Mouse (Mus musculus) activated CD4-positive, CD25-positive, alpha-beta regulatory T cell (primary cell): ENCODE measurements around the gene Ccl4. TPM values are rescaled to one million over a fixed set of nuclear protein-coding genes. Genes with fewer than 3 reads are reported as not detected.

Experiments
- polyA plus RNA-seq, 2 experiments: library from polyadenylated mRNA; unstranded; fragments of 100-300 nt; shearing (Covaris generic); gene quantifications; one replicate each; pipeline ENCODE4 v1.2.1; 2017

The Ccl4 gene
- polyA plus RNA-seq, result 10 to 100 TPM; 17.3 to 24.7 TPM

DNA sequence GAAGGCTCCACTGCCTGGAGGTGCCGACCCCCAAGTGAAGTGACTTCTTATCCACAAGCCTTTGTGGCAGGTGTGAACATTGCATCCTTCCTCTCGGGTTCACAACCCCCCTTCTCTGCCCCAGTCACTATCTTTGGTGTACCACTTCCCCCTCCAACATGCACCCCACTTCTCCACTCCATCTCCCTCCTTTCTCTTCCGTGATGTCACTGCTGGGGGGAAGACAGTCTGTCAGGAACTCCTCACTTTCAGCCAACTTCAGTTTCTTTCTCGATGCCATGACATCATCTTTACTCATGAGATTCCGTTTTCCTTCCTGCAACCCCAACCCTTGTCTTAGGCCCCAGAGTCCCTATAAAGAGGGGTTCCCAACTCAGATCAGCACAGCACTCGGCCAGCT is at the start of gene Ccl4:
Gene Ccl4, plus strand, starts transcription at position 381 of the 400 bp plus-strand sequence.

DNA sequence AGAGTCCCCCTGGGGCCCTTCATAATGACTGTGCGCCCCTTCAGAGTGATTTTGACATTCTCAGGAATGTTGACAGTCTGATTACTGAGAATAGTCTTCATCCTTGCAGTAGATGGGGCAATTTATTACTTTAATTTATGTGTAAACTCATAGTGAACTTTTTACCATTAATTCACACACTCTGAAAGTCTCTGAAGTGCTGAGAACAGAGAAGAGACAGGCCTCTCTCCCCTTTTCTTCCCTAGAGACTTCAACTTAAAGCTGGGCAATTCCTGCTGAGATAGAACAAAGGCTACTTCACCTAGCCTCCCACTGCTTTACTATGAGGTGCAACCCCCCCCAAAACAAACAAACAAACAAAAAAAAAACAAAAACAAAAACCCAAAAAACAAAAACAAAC is 16.9 kb upstream of the Ccl4 start, which contains the start of gene Rpl9-ps1:
Gene Rpl9-ps1, minus strand, starts transcription at position 101 of the 400 bp plus-strand sequence.

DNA sequence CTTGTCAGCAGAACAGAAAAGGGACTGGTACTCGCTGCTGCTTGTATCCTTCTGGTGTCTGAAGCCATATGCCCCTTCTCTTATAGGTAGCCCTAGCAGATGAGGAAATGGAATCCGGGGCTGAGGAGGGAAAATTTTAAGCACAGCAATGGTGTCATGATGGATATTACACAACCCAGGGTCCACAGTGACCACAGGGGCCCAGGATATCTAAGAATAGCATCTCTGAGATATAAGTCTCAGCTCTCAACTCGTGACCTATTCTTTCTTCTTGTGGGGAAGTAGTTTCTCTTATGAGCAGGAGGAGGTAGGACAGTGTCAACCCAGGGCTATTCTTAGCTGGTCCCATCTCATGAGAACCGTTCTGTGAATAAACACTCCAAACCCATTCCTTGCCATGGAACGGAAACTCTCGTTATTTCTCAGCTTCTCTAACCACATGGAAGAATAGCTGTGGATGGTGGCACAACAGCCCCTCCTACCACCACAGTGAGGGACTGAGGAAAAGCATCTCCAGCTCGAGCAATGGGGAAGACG is 13.0 kb upstream of the Ccl4 start, which contains the start of gene Ccl3:
Gene Ccl3, minus strand, starts transcription at position 51 of the 537 bp plus-strand sequence.

DNA sequence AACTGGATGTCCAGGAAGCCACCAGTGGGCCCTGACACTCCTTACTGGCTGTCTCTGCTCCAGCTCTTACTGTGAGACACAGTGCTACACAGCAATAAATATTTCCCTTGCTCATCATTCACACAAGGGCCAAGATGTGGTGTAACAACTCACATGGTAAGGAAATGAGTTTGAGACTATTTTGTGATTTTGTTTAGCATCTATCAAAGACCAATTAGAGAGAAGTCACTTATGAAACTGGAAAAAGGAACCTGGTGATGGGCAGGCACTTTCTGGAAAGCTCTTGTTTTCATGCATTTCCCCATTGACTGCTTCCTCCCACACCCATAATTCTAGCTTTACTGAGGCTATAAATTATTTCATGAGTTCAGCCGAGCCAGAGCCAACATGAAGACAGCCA is 41.3 kb downstream of the Ccl4 start, which contains the start of gene Wfdc17:
Gene Wfdc17, plus strand, starts transcription at position 287 of the 400 bp plus-strand sequence.

DNA sequence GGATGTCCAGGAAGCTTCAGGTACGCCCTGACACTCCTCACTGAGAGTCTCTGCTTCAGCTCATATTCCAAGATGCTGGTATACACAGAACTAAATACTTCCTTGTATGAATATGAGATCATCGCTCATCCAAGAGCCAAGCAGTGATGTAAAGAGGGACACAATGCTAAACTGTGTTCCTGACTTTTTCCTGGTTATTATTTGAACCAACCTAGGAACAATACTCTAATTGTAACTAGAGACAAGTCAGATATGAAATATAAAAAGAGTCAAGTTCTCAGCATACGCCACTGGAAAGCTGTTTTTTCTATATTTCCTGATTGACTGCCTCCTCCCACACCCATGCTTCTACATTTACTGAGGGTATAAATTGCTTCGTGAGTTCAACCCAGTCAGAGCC is 46.3 kb downstream of the Ccl4 start, which contains the start of gene Wfdc18:
Gene Wfdc18, plus strand, starts transcription at position 301 of the 400 bp plus-strand sequence.

Other genes starting within 250 kb of the Ccl4 start
- not detected for gene Gas2l2, start 233.1 kb upstream of the Ccl4 start, polyA plus RNA-seq
- gene 1700020L24Rik, start 224.9 kb upstream of the Ccl4 start, polyA plus RNA-seq, result 1 to 10 TPM in 1 of 2 experiments, under 1 TPM in 1; 0.32 to 2.9 TPM
- gene Mmp28, start 199.5 kb upstream of the Ccl4 start, polyA plus RNA-seq, result under 1 TPM in 1 of 2 experiments, not detected in 1; 0.25 TPM
- gene Taf15, start 189.5 kb upstream of the Ccl4 start, polyA plus RNA-seq, result 10 to 100 TPM; 13.2 to 14.7 TPM
- under 1 TPM in 1 of 2 experiments, not detected in 1; 0.19 TPM for gene Heatr9, start 140.4 kb upstream of the Ccl4 start, polyA plus RNA-seq
- 100 to 1,000 TPM; 223 to 434 TPM for gene Ccl5, start 132.1 kb upstream of the Ccl4 start, polyA plus RNA-seq
- 1 to 10 TPM in 1 of 2 experiments, not detected in 1; 7.7 TPM for gene Ccl9, start 83.9 kb upstream of the Ccl4 start, polyA plus RNA-seq
- 10 to 100 TPM in 1 of 2 experiments, 1 to 10 TPM in 1; 1.0 to 82.4 TPM for gene Ccl6, start 69.5 kb upstream of the Ccl4 start, polyA plus RNA-seq
- under 1 TPM in 1 of 2 experiments, not detected in 1; 0.42 TPM for gene Rpl9-ps1, start 17.0 kb upstream of the Ccl4 start, polyA plus RNA-seq
- gene Ccl3, start 13.2 kb upstream of the Ccl4 start, polyA plus RNA-seq, result 1 to 10 TPM; 3.3 to 8.3 TPM
- gene Wfdc17, start 41.4 kb downstream of the Ccl4 start, polyA plus RNA-seq, result 10 to 100 TPM in 1 of 2 experiments, under 1 TPM in 1; 0.85 to 24.9 TPM
- under 1 TPM in 1 of 2 experiments, not detected in 1; 0.32 TPM for gene Wfdc18, start 46.4 kb downstream of the Ccl4 start, polyA plus RNA-seq
- not detected for gene Wfdc21, start 84.4 kb downstream of the Ccl4 start, polyA plus RNA-seq
- 10 to 100 TPM; 24.3 to 26.1 TPM for gene Heatr6, start 91.1 kb downstream of the Ccl4 start, polyA plus RNA-seq
- not detected for gene Hnf1b, start 187.5 kb downstream of the Ccl4 start, polyA plus RNA-seq